Mouse (Mus musculus): Measurements from ENCODE around the gene Zfp648. TPM values are rescaled to one million over a fixed set of nuclear protein-coding genes. Genes with fewer than 3 reads are reported as not detected.

Gene Zfp648
- total and polyA plus RNA-seq, 3 experiments = not detected

DNA sequence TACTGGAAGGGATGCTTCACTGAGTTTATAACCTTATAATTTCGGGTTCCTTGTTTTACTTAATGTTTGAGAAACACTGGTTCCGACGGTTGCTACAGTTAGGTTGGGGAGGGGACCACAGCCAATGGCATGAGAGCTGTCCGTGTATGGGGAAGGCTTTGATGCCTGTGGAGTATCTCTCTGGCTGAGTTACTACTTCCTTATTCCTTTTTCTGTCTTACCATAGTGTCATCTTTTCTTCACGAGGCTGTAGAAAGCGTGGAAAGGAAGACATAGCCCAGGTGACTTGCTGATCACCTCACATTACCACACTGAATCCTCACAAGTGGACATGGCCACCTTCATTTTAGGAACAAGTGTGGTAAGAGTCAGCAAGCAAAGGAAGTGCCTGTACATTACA, 32.0 kb downstream of the Zfp648 start:
- H3K27ac ChIP-seq (ENCODE audit: insufficient read depth, low read depth) = no peak overlapping the region
- no peak overlapping the region for H3K4me3 ChIP-seq (replicated peaks in 1 of 3; ENCODE audit: low read depth in 2 of 3, low read length in 2 of 3, poor library complexity in 1 of 3)
- H3K9me3 ChIP-seq (replicated peaks; ENCODE audit: low read length) = no peaks in the 10 kb centered on the region
- H3K4me2 ChIP-seq (ENCODE audit: insufficient read depth, low read depth, poor library complexity, severe bottlenecking) = no peak overlapping the region
- no peaks in the 10 kb centered on the region for H3K36me3 ChIP-seq (replicated peaks in 1 of 2; ENCODE audit: control insufficient read depth in 1 of 2, insufficient read depth in 1 of 2, low read length in 1 of 2)
- H3K27me3 ChIP-seq (replicated peaks) = no peaks in the 10 kb centered on the region
- dilution Hi-C loops (cut with MboI; ENCODE audit: extremely low pct_ligation_motif_present, extremely low pct_unique_long_range_greater_than_20kb, low sequenced_read_pairs) = no loop called here
- DNase-seq (ENCODE audit: extremely low read depth) = no peak
- H3K9ac ChIP-seq (ENCODE audit: insufficient read depth, low read depth) = no peak overlapping the region
- in situ Hi-C loops (cut with MboI; ENCODE audit: low pct_ligation_motif_present, low pct_unique_long_range_greater_than_20kb, low sequenced_read_pairs) = no loop called here
- no peak for TF ChIP-seq PAX5 (IDR thresholded peaks at IDR 0.05; ENCODE audit: low read length)
- TF ChIP-seq ZNF384 (IDR thresholded peaks at IDR 0.05; ENCODE audit: low read depth, low read length) = no peak
- no peak for TF ChIP-seq CHD2 (IDR thresholded peaks at IDR 0.05; ENCODE audit: low read length)
- no peak for TF ChIP-seq MAFK (IDR thresholded peaks at IDR 0.05; ENCODE audit: insufficient replicate concordance, low read length)
- TF ChIP-seq NRF1 (IDR thresholded peaks at IDR 0.05; ENCODE audit: low read depth, low read length) = no peak
- no peak for TF ChIP-seq SIN3A (IDR thresholded peaks at IDR 0.05; ENCODE audit: low read length)
- no peak for TF ChIP-seq IRF4 (IDR thresholded peaks at IDR 0.05; ENCODE audit: low read depth, low read length)
- H3K79me2 ChIP-seq (replicated peaks; ENCODE audit: control insufficient read depth, extremely low read depth, insufficient read depth, poor library complexity, severe bottlenecking) = no peaks in the 10 kb centered on the region
- H3K4me1 ChIP-seq (ENCODE audit: control insufficient read depth in 1 of 2, insufficient read depth in 2 of 2) = no peaks in the 10 kb centered on the region

DNA sequence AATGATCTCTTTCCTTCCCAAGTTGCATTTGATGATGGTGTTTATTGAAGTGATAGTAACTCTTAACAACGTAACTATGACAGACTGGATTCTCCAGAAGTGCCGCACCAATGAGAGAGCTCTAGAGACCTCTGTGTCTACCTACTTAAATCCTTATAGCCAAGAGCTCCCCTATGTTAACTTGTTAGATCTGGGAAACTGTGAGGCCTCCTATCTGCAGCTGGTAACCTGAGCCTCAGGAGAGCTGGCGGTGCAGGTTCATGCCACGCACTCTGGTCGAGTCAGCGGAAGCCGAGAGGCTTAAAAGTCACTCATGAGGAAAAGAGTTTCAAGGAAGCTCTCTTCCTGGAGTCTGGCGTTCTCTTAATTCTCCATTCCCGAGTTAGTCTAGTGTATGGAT, 33.8 kb downstream of the Zfp648 start:
- H3K9me3 ChIP-seq (replicated peaks; ENCODE audit: low read length) = no peaks in the 10 kb centered on the region
- TF ChIP-seq CHD1 (IDR thresholded peaks at IDR 0.05; ENCODE audit: low read depth, low read length) (no peak), CHD2 (IDR thresholded peaks at IDR 0.05; ENCODE audit: low read length) (no peak), GABPA (IDR thresholded peaks at IDR 0.05; ENCODE audit: insufficient replicate concordance, low read depth, low read length) (no peak), NRF1 (IDR thresholded peaks at IDR 0.05; ENCODE audit: low read depth, low read length) (no peak), MAZ (IDR thresholded peaks at IDR 0.05; ENCODE audit: low read depth, low read length) (no peak), RCOR1 (conservative IDR thresholded peaks at IDR 0.05; ENCODE audit: low read depth, low read length) (no peak), MXI1 (IDR thresholded peaks at IDR 0.05; ENCODE audit: low read depth, low read length) (no peak), TBP (conservative IDR thresholded peaks at IDR 0.05; ENCODE audit: low read depth, low read length) (no peak), UBTF (IDR thresholded peaks at IDR 0.05; ENCODE audit: low read depth, low read length) (no peak), CTCF (conservative IDR thresholded peaks at IDR 0.05 in 1 of 2, IDR thresholded peaks at IDR 0.05 in 1 of 2; ENCODE audit: low read depth in 2 of 2, low read length in 2 of 2) (no peak), MAX (IDR thresholded peaks at IDR 0.05; ENCODE audit: low read length) (no peak), MEF2A (IDR thresholded peaks at IDR 0.05; ENCODE audit: borderline replicate concordance, low read depth, low read length) (no peak), SMC3 (IDR thresholded peaks at IDR 0.05; ENCODE audit: low read depth, low read length) (no peak), POLR2AphosphoS2 (IDR thresholded peaks at IDR 0.05; ENCODE audit: low read depth, low read length) (no peak), ZMIZ1 (IDR thresholded peaks at IDR 0.05; ENCODE audit: low read depth, low read length) (no peak), USF2 (conservative IDR thresholded peaks at IDR 0.05; ENCODE audit: low read depth, low read length) (no peak), MYC (IDR thresholded peaks at IDR 0.05; ENCODE audit: low read depth, low read length) (no peak), JUN (IDR thresholded peaks at IDR 0.05; ENCODE audit: insufficient read depth, low read depth, low read length) (no peak)
- H3K4me1 ChIP-seq (ENCODE audit: control insufficient read depth in 1 of 2, insufficient read depth in 2 of 2) = no peaks in the 10 kb centered on the region
- in situ Hi-C loops (cut with MboI; ENCODE audit: low pct_ligation_motif_present, low pct_unique_long_range_greater_than_20kb, low sequenced_read_pairs) (no loop called here), dilution Hi-C loops (cut with MboI; ENCODE audit: extremely low pct_ligation_motif_present, extremely low pct_unique_long_range_greater_than_20kb, low sequenced_read_pairs) (no loop called here)
- no peaks in the 10 kb centered on the region for H3K27me3 ChIP-seq (replicated peaks)
- no peak for DNase-seq (ENCODE audit: extremely low read depth)
- no peak overlapping the region for H3K4me3 ChIP-seq (replicated peaks in 1 of 3; ENCODE audit: low read depth in 2 of 3, low read length in 2 of 3, poor library complexity in 1 of 3)
- no peak overlapping the region for H3K27ac ChIP-seq (ENCODE audit: insufficient read depth, low read depth)
- no peaks in the 10 kb centered on the region for H3K79me2 ChIP-seq (replicated peaks; ENCODE audit: control insufficient read depth, extremely low read depth, insufficient read depth, poor library complexity, severe bottlenecking)
- H3K4me2 ChIP-seq (ENCODE audit: insufficient read depth, low read depth, poor library complexity, severe bottlenecking) = no peak overlapping the region
- no peak overlapping the region for H3K9ac ChIP-seq (ENCODE audit: insufficient read depth, low read depth)
- H3K36me3 ChIP-seq (replicated peaks in 1 of 2; ENCODE audit: control insufficient read depth in 1 of 2, insufficient read depth in 1 of 2, low read length in 1 of 2) = no peaks in the 10 kb centered on the region

All from CH12.LX (cell line).